Mouse (Mus musculus): ENCODE data around the gene Mettl16.

Mettl16 gene

GRCm38 (mm10) chr11:74831606-74832451 is 61.2 kb downstream of the Mettl16 start:
- DNase-seq (ENCODE audit: low spot score in 2 of 2) = peak; percentile 98 to 99

GRCm38 (mm10) chr11:74832503-74833143 is 62.0 kb downstream of the Mettl16 start:
- peak; percentile 80 to 84 for DNase-seq (ENCODE audit: low spot score in 2 of 2)

GRCm38 (mm10) chr11:74833536-74834358 is 63.1 kb downstream of the Mettl16 start:
- peak in 1 of 2 experiments; percentile 24 for DNase-seq (ENCODE audit: low spot score in 2 of 2)

GRCm38 (mm10) chr11:74834359-74834638 is 63.7 kb downstream of the Mettl16 start:
- peak in 1 of 2 experiments; percentile 24 for DNase-seq (ENCODE audit: low spot score in 2 of 2)

GRCm38 (mm10) chr11:74834650-74835277 is 64.1 kb downstream of the Mettl16 start:
- DNase-seq (ENCODE audit: low spot score in 2 of 2) = no peak

- peak in 1 of 2 experiments; percentile 40 for DNase-seq (ENCODE audit: low spot score in 2 of 2)
Observed at GRCm38 (mm10) chr11:74835593-74836224, 65.1 kb downstream of the Mettl16 start.

- peak; percentile 44 to 57 for DNase-seq (ENCODE audit: low spot score in 2 of 2)
Observed at GRCm38 (mm10) chr11:74836225-74837055, 65.8 kb downstream of the Mettl16 start.

- peak in 1 of 2 experiments; percentile 22 for DNase-seq (ENCODE audit: low spot score in 2 of 2)
Observed at GRCm38 (mm10) chr11:74837056-74837693, 66.5 kb downstream of the Mettl16 start.

- peak; percentile 94 to 95 for DNase-seq (ENCODE audit: low spot score in 2 of 2)
Observed at GRCm38 (mm10) chr11:74837694-74838431, 67.2 kb downstream of the Mettl16 start.

- peak; percentile 93 to 94 for DNase-seq (ENCODE audit: low spot score in 2 of 2)
Observed at GRCm38 (mm10) chr11:74838441-74838840, 67.8 kb downstream of the Mettl16 start.

- peak; percentile 73 to 86 for DNase-seq (ENCODE audit: low spot score in 2 of 2)
Observed at GRCm38 (mm10) chr11:74838971-74839370, 68.3 kb downstream of the Mettl16 start.

GRCm38 (mm10) chr11:74839860-74840715 is 69.5 kb downstream of the Mettl16 start:
- DNase-seq (ENCODE audit: low spot score in 2 of 2) = peak; percentile 23 to 42

GRCm38 (mm10) chr11:74840739-74841138 is 70.1 kb downstream of the Mettl16 start:
- DNase-seq (ENCODE audit: low spot score in 2 of 2) = no peak

GRCm38 (mm10) chr11:74841366-74841765 is 70.7 kb downstream of the Mettl16 start:
- DNase-seq (ENCODE audit: low spot score in 2 of 2) = no peak

GRCm38 (mm10) chr11:74842045-74842444 is 71.4 kb downstream of the Mettl16 start:
- no peak for DNase-seq (ENCODE audit: low spot score in 2 of 2)

- DNase-seq (ENCODE audit: low spot score in 2 of 2) = no peak
Observed at GRCm38 (mm10) chr11:74842656-74843434, 72.2 kb downstream of the Mettl16 start.

- DNase-seq (ENCODE audit: low spot score in 2 of 2) = peak in 1 of 2 experiments; percentile 40
Observed at GRCm38 (mm10) chr11:74843435-74843714, 72.7 kb downstream of the Mettl16 start.

GRCm38 (mm10) chr11:74843761-74844160 is 73.1 kb downstream of the Mettl16 start:
- DNase-seq (ENCODE audit: low spot score in 2 of 2) = no peak

Measured in right cerebral cortex, postnatal 10 days (tissue).